Mouse (Mus musculus): ENCODE measurements at regions not wholly inside any gene's neighbourhood (a gene's known extent, or its start where the extent isn't known, plus 50 kb on each side); places are given as distances from the start of the nearest gene placed in this dataset.
A peak's percentile ranks its signal among the peaks of the same experiment; 100 is the strongest.
"Not testable (repeated sequence)": the region's sequence is repeated elsewhere in the genome, so short reads cannot be mapped to it uniquely, and the experiment has no call there.

DNA sequence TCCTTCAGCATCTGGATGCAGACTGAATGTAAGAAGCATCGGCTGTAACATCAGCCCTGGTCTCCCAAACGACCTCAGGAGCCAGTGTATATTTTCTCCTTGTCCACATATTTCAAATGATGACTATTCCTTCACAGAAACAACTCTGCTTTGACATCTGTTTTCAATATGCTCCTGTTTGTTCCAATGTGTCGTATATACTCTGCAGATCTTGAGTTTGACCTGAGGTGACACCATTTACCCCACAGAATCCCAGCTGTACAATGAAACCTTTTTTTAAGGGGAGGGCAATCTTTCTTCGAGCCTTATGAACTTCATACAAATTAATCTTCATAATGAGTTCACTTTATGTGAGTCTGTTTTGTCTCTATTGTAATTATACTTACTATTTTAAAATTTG is 341.7 kb upstream of the Nrsn1 start:
- no peak for ATAC-seq (replicated peaks in 1 of 2; ENCODE audit: insufficient read depth in 1 of 2, low FRiP score in 2 of 2, low TSS enrichment in 1 of 2, low read depth in 1 of 2, poor library complexity in 2 of 2, severe bottlenecking in 2 of 2)

DNA sequence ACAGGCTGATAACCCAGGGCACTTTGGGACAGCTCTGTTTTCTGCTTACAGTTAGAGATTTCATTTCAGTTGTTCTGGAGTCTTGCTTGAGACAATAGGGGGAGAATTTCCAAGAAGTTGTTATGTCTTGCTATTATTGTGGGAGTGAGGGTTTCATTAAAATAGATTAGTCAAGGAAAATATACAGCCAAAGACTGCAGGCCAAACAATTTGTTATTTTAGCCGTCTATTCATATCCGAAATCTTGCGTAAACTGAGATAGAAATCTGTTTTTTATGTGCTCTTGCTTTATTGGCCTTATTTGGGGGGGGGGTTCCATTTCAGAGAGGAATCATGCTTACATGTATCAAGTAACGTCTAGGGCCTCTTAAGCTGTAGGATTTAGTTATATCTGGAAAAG is 339.3 kb upstream of the Nrsn1 start:
- ATAC-seq (replicated peaks in 1 of 2; ENCODE audit: insufficient read depth in 1 of 2, low FRiP score in 2 of 2, low TSS enrichment in 1 of 2, low read depth in 1 of 2, poor library complexity in 2 of 2, severe bottlenecking in 2 of 2), result no peak

DNA sequence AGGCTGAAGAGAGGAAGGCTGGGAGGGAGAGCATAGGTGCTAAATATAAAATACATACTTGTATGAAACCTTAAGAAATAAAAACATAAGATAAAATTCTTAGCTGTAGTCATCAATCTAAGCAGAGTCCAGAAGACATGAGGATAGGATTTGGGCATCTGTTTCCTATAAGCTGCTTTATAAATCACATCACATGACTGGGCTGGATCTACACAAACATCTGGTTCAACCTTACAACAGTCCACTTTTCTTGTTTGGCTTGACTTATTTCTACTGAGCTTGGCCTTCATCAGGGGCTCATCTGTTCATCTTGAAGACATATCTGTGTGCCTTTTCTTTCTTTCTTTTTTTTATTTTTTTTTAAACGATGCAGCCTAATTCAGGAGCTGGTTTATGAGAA is 338.9 kb upstream of the Nrsn1 start:
- ATAC-seq (replicated peaks in 1 of 2; ENCODE audit: insufficient read depth in 1 of 2, low FRiP score in 2 of 2, low TSS enrichment in 1 of 2, low read depth in 1 of 2, poor library complexity in 2 of 2, severe bottlenecking in 2 of 2), result no peak

DNA sequence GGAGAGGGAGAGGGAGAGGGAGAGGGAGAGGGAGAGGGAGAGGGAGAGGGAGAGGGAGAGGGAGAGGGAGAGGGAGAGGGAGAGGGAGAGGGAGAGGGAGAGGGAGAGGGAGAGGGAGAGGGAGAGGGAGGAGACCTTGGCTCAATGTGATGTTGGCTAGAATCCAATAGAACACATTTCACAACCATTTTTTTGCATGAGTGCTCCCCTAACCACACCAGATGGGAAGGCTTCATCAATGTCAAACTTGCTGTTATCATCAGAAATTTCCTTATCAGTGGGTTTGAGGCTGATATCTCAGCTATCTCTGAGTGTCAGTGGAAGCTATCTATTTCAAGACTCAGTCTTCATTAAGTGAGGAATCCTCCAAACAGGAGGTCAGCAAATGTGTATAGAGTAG is 331.0 kb upstream of the Nrsn1 start:
- not testable (repeated sequence) for ATAC-seq (replicated peaks in 1 of 2; ENCODE audit: insufficient read depth in 1 of 2, low FRiP score in 2 of 2, low TSS enrichment in 1 of 2, low read depth in 1 of 2, poor library complexity in 2 of 2, severe bottlenecking in 2 of 2)

DNA sequence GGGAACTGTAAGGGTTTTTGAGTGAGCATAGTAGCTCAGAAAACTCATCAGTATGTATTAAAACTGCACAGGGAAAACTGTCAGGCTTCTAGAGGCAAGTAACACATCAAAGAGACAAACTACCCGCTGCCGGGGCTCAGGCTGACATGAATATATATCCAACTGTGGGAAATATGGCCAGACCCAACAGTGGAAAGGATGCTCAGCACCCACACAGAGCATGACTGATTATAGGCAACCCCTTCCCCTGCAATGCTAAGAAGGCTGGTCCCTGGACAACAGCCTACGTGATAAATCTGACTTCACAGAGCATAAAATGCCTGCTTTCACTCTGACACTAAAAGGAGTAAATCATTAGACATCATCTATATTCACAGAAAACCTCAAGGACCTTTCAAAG is 324.3 kb upstream of the Nrsn1 start:
- ATAC-seq (replicated peaks in 1 of 2; ENCODE audit: insufficient read depth in 1 of 2, low FRiP score in 2 of 2, low TSS enrichment in 1 of 2, low read depth in 1 of 2, poor library complexity in 2 of 2, severe bottlenecking in 2 of 2), result no peak

DNA sequence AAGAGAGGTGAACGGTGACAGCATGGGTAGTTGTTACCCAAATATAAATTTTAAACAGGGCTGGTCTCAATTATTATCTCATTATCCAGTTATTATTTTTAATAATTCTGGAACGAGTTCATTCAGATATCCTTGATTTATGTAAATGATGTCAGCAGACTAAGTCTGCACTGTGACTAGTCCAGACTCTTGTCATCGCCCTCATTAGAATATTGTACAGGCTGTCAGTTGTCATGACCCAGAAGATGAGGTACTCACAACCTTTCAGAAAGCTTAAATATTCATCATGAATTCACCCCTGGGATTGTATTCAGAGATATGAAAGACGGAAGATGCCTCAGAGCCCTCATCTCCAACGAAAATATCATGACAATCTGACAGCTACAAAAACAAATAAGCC is 300.3 kb upstream of the Nrsn1 start:
- no peak for ATAC-seq (replicated peaks in 1 of 2; ENCODE audit: insufficient read depth in 1 of 2, low FRiP score in 2 of 2, low TSS enrichment in 1 of 2, low read depth in 1 of 2, poor library complexity in 2 of 2, severe bottlenecking in 2 of 2)

DNA sequence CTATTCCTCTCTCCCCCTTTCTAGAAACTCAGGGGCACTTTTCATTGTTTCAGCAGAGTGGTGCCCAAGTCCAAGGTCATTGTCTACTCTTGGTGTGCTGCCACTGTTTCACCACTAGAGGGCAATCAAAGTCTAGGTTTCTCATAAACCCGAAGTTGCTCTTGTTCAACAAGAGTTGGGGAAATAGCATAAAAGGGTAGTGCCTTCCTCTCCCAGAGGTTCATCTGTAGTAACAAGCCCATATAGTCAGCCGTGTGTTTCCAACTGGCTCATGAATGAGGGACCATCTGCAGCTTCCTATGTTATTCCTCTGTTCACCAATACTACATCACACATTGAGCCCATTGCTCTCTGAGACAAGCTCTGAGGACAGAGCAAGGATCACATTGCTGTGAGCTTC is 292.4 kb upstream of the Nrsn1 start:
- peak; percentile 89 to 90 for ATAC-seq (replicated peaks in 1 of 2; ENCODE audit: insufficient read depth in 1 of 2, low FRiP score in 2 of 2, low TSS enrichment in 1 of 2, low read depth in 1 of 2, poor library complexity in 2 of 2, severe bottlenecking in 2 of 2)

DNA sequence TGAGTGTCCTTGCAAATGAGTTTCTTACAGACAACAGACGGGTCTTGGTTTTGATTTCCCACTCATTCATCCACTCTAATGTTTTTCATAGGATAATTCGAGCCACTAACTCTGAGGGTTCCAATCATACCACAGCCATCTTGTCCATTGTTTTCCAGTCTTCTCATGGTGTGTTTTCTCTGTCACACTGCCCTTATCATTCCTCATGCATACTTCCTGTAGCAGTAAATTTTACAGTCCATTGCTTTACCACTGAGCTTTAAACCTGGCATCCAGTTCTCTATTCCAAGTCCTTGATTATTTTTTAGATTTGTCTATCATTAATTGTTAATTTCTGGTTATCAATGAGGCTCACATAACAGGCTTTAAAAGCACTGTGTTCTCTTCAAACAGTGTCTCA is 290.0 kb upstream of the Nrsn1 start:
- ATAC-seq (replicated peaks in 1 of 2; ENCODE audit: insufficient read depth in 1 of 2, low FRiP score in 2 of 2, low TSS enrichment in 1 of 2, low read depth in 1 of 2, poor library complexity in 2 of 2, severe bottlenecking in 2 of 2), result peak; percentile 20 to 37; a peak in 2 of 4 replicates

DNA sequence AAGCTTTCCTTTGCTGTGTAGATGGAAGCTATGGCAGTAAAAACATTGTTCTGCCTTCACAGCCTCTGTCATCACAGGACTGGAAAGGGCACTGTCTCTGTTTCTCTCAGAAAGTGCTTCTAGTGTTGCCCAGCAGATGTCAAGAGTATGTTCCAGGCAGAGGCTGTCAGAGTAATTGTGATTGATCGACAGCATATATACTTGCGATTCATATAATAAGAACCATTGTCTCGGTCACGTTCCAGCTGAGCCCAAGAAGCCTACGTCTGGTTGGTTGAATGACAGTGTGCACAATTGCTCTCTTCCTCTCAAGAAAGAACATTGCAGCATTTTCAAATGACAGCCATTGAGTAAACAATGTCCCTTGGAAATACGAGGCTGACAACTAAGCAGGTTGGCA is 284.7 kb upstream of the Nrsn1 start:
- no peak for ATAC-seq (replicated peaks in 1 of 2; ENCODE audit: insufficient read depth in 1 of 2, low FRiP score in 2 of 2, low TSS enrichment in 1 of 2, low read depth in 1 of 2, poor library complexity in 2 of 2, severe bottlenecking in 2 of 2)

DNA sequence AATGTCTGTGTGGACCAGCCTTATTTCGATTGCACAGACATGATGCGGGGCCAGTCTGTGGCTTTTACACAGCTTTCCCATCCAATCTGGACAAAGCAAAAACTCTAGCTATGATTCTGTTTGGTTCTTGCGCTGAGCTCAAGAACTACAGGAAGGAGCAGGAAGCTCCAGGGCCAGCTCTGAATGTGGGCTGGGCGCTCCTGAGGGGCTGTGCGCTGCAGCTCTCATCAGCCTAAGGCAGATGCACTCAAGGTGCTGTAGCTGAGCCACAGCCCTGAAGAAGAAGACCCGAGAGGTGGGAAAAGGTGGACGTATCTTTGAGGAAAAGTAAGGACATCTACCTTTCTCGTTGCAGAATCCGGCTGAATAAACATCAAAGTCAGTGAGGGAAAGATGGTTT is 278.2 kb upstream of the Nrsn1 start:
- ATAC-seq (replicated peaks in 1 of 2; ENCODE audit: insufficient read depth in 1 of 2, low FRiP score in 2 of 2, low TSS enrichment in 1 of 2, low read depth in 1 of 2, poor library complexity in 2 of 2, severe bottlenecking in 2 of 2), result no peak

DNA sequence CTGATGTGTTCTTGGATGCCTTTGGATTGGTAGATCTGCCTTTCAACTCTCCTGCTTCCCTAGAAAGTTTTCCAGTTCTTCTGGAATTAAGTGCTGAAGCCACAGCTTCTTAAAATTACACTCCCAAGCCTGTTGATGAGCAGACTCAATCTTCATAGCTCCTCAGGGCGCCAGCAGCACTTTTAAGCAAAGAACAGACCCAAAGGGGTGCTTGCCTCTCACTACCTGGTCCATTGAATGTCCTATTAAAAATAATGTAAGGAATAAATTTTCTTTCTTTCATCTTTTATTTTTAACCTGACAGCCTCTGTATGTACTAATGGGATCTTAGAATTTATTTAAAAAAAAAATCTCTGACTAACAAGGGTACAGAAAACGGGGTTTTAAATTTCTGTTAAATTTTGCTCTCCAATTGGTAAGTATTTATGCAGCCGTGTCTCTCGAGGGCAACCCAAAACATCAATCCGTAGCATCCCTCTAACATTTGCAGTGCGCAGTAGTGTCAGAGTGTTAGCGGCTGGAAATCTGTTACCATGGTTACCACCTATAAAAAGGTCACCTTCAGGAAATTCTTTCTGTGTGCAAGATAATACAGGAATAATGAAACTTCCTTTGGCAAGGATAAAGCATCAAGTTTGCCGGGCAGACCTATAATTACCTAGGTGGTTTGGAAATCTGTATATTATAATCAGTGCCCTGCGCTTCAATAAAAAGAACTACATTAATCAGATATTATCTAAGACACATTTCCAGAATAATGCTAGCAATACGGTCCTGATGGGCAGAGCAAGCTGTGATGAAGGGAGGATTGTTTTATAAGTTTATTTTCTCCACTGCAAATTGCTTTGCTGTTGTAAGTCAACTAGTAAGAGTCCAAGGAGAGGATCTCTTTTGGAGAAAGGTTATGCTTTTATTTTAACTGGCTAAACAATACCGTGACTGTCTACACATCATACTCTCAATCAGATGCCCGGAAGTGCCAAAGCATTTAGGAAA is 277.1 kb upstream of the Nrsn1 start:
- ATAC-seq (replicated peaks in 1 of 2; ENCODE audit: insufficient read depth in 1 of 2, low FRiP score in 2 of 2, low TSS enrichment in 1 of 2, low read depth in 1 of 2, poor library complexity in 2 of 2, severe bottlenecking in 2 of 2), result no peak

DNA sequence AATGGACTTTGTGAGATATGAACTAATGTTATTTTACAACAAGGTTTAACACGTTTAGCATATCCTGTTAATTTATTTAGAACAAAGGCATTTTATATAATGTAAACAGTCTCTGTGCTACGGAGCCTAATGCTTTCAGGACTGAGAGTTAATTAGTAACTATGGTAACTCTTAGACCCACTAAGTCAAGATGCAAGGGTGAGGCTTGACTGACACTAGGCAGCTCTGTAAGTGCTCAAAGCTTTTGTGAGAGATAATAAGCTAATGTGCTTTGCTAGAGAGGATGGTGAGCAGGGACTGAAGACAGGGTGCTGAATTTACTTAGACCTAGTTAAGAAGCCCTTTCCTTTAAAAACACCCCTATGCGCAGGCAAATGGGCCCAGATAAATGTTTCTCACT is 253.8 kb upstream of the Nrsn1 start:
- no peak for ATAC-seq (replicated peaks in 1 of 2; ENCODE audit: insufficient read depth in 1 of 2, low FRiP score in 2 of 2, low TSS enrichment in 1 of 2, low read depth in 1 of 2, poor library complexity in 2 of 2, severe bottlenecking in 2 of 2)

DNA sequence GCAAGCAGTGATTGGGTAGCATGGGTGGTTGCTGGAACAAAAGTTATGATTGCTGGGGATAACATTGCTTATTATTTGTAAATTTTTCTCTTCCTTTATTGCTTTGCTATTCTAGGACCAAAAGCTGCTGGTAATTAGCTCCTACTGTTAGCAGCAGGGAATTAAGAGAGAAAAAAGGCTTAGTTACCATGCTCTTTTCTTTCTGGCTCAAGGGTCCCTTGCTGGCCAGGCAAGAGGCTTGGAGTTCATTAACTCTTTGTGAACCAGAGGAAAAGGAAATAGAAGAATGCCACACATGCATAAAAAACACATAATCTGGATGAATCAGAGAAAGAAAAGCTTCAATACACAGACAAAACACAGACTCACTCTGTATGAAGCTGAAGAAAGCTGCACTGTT is 237.1 kb upstream of the Nrsn1 start:
- ATAC-seq (replicated peaks in 1 of 2; ENCODE audit: insufficient read depth in 1 of 2, low FRiP score in 2 of 2, low TSS enrichment in 1 of 2, low read depth in 1 of 2, poor library complexity in 2 of 2, severe bottlenecking in 2 of 2), result no peak

DNA sequence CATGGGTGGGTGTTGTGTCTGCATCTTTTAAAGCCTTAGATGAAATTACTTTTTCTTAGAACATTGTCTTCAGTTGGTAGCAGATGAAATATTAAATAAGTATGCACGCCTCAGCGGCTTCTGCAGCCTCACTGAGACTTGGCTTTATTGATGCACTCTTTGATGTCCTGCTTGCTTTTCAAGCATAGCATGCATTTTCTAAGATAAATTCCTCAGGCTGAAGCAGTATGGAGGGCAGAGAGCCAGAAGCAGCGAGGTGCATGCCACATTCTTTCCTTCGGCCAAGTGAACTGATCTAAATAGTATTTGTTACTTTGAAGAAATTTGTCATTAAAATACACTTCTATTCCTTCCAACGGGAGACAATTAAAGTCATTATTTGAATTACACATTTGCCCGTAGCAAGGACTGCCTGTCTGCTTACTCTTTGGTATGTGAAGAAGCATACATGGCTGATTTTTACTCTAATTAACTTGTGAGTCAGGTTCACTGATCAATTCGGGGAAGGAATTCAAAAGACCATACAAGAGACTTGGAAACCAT is 224.3 kb upstream of the Nrsn1 start:
- ATAC-seq (replicated peaks in 1 of 2; ENCODE audit: insufficient read depth in 1 of 2, low FRiP score in 2 of 2, low TSS enrichment in 1 of 2, low read depth in 1 of 2, poor library complexity in 2 of 2, severe bottlenecking in 2 of 2), result no peak

DNA sequence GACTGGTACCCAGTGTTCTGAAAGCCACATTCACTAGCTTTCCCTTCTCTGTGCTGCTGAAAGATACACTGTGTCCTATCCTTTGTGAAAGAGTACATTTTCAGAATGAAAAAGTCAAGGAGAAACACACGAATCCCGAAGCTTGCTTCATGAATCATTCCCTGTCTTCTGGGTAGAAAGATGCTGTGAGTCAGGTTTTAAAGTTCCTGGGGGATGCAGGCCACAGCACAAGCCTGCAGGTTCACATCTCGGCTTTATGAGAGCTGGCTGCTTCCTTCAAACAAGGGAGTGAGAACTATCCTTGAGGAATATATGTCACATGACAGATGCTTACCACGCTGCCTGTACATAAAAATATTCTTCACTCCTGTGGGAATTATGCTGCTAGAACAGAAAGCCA is 219.7 kb upstream of the Nrsn1 start:
- ATAC-seq (replicated peaks in 1 of 2; ENCODE audit: insufficient read depth in 1 of 2, low FRiP score in 2 of 2, low TSS enrichment in 1 of 2, low read depth in 1 of 2, poor library complexity in 2 of 2, severe bottlenecking in 2 of 2), result no peak

DNA sequence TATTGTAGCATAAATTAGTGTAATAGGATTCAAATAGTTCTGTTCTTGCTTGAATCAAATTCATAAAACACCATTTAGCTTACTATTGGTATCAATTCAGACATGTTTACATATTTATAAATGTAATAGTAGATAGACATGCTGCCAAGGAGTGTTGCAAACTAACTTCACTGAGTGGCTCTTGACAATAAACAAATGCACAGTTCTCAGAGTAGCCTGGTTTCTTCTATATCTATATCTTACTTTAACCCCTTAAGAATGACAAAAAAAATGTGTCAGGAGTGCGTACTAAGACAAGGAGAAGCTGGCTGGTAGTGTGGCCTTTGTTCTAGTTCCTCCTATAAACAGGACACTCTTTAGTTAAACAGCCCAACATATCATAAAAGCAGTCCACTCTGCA is 213.0 kb upstream of the Nrsn1 start:
- ATAC-seq (replicated peaks in 1 of 2; ENCODE audit: insufficient read depth in 1 of 2, low FRiP score in 2 of 2, low TSS enrichment in 1 of 2, low read depth in 1 of 2, poor library complexity in 2 of 2, severe bottlenecking in 2 of 2), result no peak

DNA sequence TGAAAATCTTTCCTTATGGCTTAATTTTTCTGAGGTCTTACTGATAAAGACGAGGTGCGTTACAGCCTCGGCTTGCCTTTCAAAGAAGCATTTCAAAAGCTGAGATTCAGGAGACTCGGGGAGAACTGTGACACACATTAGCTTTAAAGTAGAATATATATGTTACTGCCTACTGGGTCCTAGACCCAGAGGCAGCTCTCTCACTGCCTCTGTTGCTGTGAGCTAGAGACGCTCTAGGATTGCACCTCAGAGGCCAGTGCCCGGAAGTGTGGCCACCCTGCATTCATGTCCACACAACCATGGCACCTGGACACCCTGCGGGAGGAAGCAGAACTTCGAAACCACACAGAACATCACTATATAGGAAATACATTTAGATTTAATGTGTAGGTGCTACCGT is 181.6 kb upstream of the Nrsn1 start:
- ATAC-seq (replicated peaks in 1 of 2; ENCODE audit: insufficient read depth in 1 of 2, low FRiP score in 2 of 2, low TSS enrichment in 1 of 2, low read depth in 1 of 2, poor library complexity in 2 of 2, severe bottlenecking in 2 of 2), result no peak

DNA sequence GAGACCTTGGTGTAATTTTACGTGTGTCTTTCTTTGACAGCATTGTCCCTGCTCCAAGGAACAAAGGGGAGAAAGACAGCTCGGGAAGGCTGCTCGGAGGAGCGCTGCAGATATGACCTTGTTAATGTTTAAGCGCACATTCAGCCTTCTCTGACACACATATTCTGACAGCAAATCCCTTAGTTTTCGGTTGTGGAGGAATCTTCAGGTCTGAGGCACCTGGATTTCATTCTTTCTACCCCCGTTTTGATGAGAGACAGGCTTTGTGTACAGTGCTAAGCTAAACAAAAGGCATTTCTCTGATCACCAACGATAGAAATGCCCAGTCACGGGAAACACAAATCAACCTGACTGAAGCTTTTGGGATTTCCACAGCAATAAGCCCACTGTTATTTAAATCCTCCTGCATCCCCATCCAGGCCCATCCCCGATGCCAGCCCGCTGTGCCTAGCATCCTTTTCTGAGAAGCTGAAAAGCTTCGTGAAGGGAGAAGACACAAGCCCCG is 181.1 kb upstream of the Nrsn1 start:
- ATAC-seq (replicated peaks in 1 of 2; ENCODE audit: insufficient read depth in 1 of 2, low FRiP score in 2 of 2, low TSS enrichment in 1 of 2, low read depth in 1 of 2, poor library complexity in 2 of 2, severe bottlenecking in 2 of 2), result no peak

All from hematopoietic stem cell, adult 5-6 weeks (primary cell).